In the genomic region with DNA sequence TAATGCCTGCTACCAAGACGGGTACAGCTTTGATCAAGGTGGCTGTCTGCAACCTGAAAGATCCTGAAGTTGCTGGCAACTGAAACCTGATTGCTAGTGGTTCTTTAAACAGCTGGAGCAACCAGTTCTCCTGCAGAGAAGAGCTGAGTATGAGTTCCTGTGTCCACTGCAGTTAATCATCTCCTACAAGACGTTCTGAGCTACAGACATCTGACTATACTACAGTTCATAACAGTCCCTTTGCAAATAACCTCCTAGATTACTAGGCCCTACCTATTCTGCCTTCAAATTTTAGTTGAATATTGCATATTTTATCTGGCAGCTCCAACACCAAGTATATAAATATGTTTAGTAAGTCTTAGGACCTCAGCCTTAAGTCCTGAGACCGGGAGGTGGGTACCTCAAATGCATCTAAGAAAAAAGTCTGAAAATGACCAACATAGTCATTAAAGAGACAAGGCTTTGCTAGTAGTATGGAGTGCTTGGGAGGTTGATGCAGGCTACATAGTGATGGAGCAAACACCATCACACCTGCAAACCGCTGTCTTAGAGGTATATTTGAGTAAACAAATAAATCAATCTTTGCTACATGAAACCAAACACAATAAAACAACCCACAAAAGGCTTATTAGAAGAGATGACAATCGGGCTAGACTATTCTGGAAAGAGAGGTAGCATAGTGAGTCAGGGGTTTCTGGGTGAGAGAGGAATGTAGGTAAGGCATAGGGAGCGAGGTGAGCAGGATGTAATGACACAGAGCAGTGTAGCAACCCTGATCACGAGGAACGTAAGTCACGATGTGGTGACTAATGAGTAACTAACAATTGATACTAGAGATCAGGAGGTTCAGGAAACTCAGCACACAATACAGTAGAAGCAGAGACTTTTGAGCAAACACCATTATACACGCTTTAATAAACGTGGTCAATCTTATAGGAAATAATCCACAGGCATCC, we compare ENCODE assay signal across 27 mouse cellular contexts. TPM values are rescaled to one million over a fixed set of nuclear protein-coding genes. Genes with fewer than 3 reads are reported as not detected.
DNase-seq lines count a peak whose midpoint lies in the region; ATAC-seq and TF ChIP-seq lines count a peak whose summit lies in the region.
"Had no signal": no experiment of that assay in that cellular context is flagged by ENCODE, and none has a peak within 500 bp of the region (broad histone marks: within the 10 kb centered on the region; RNA-seq: fewer than 3 reads in every experiment).

No protein-coding gene starts in this region.

- no peak for ATAC-seq in kidney, embryonic 16.5 days (ENCODE audit: low FRiP score, low TSS enrichment)
- ATAC-seq in Patski: peak; percentile 65
- ATAC-seq in intestine, embryonic 15.5 days: peak; percentile 90
- peak; percentile 69; the same call in 1 of the 2 replicates for ATAC-seq in stomach, embryonic 16.5 days (ENCODE audit: insufficient read depth, low FRiP score)
- ATAC-seq: forebrain, embryonic 15.5 days; hindbrain, embryonic 16.5 days had no signal

- no peak overlapping the region for H3K27ac ChIP-seq in kidney, embryonic 16.5 days (ENCODE audit: low read length)
- no peak overlapping the region for H3K27ac ChIP-seq in intestine, embryonic 15.5 days
- H3K27ac ChIP-seq in stomach, embryonic 16.5 days (ENCODE audit: low read length): no peak overlapping the region
- no peak overlapping the region for H3K27ac ChIP-seq in left cerebral cortex, adult 2 months
- H3K27ac ChIP-seq: embryonic facial prominence, embryonic 15.5 days; forebrain, embryonic 15.5 days had no signal

- no peak overlapping the region for H3K4me3 ChIP-seq in kidney, embryonic 16.5 days (ENCODE audit: low read length)
- H3K4me3 ChIP-seq in intestine, embryonic 15.5 days (replicated peaks): no peak overlapping the region
- no peak overlapping the region for H3K4me3 ChIP-seq in stomach, embryonic 16.5 days (replicated peaks; ENCODE audit: low read length)
- no peak overlapping the region for H3K4me3 ChIP-seq in left cerebral cortex, adult 2 months
- H3K4me3 ChIP-seq: embryonic facial prominence, embryonic 15.5 days; erythroblast, embryonic 14.5 days; forebrain, embryonic 15.5 days; heart, embryonic 12.5 days had no signal

- no peak for TF ChIP-seq CTCF in Patski (IDR thresholded peaks at IDR 0.05)
- no peak for TF ChIP-seq CTCF in left cerebral cortex, adult 2 months (IDR thresholded peaks at IDR 0.05)

- H3K9ac ChIP-seq in kidney, embryonic 16.5 days (replicated peaks; ENCODE audit: low read length): no peak overlapping the region
- no peak overlapping the region for H3K9ac ChIP-seq in intestine, embryonic 15.5 days
- no peak overlapping the region for H3K9ac ChIP-seq in stomach, embryonic 16.5 days (ENCODE audit: low read length)
- H3K9ac ChIP-seq: embryonic facial prominence, embryonic 15.5 days; forebrain, embryonic 15.5 days; heart, embryonic 12.5 days had no signal

- CTCF ChIA-PET in Patski (lab: Charles Lee): no interaction called here

- in situ Hi-C loops in Patski (cut with MboI; ENCODE audit: low pct_unique_long_range_greater_than_20kb): no loop called here

- WGBS in kidney, embryonic 16.5 days: 78% methylated on average over 11 of the region's 11 CpGs
- WGBS in intestine, embryonic 15.5 days: 65% methylated on average over 11 of the region's 11 CpGs
- 65% methylated on average over 11 of the region's 11 CpGs for WGBS in stomach, embryonic 16.5 days

- peak; percentile 42 for DNase-seq in kidney, adult 9 months
- DNase-seq in Patski (ENCODE audit: low read depth, low spot score): no peak
- no peak for DNase-seq in left cerebral cortex, adult 2 months (ENCODE audit: extremely low spot score in 1 of 2, low spot score in 2 of 2)
- no peak for DNase-seq in embryo, embryonic 9.5 days (ENCODE audit: extremely low spot score)
- DNase-seq: adrenal gland, adult 2 months; adrenal gland, postnatal 25 days; cerebellum, adult 2 months; cerebellum, postnatal 10 days; gastrocnemius, postnatal 14 days had no signal

- no peaks in the 10 kb centered on the region for H3K36me3 ChIP-seq in kidney, embryonic 16.5 days (ENCODE audit: insufficient read depth, low read length)
- H3K36me3 ChIP-seq in intestine, embryonic 15.5 days: no peaks in the 10 kb centered on the region
- no peaks in the 10 kb centered on the region for H3K36me3 ChIP-seq in stomach, embryonic 16.5 days (ENCODE audit: control insufficient read depth, insufficient read depth, low read length)
- H3K36me3 ChIP-seq: embryonic facial prominence, embryonic 15.5 days; forebrain, embryonic 15.5 days; heart, embryonic 12.5 days had no signal

- H3K4me1 ChIP-seq in kidney, embryonic 16.5 days (ENCODE audit: insufficient read depth, low read length): no peaks in the 10 kb centered on the region
- no peaks in the 10 kb centered on the region for H3K4me1 ChIP-seq in intestine, embryonic 15.5 days (replicated peaks)
- no peaks in the 10 kb centered on the region for H3K4me1 ChIP-seq in stomach, embryonic 16.5 days (ENCODE audit: control insufficient read depth, insufficient read depth, low read length)
- H3K4me1 ChIP-seq: embryonic facial prominence, embryonic 15.5 days; forebrain, embryonic 15.5 days; heart, embryonic 12.5 days had no signal

- intact Hi-C loops in left cerebral cortex, adult 2 months (cut with DNase I): no loop called here

- no peaks in the 10 kb centered on the region for H3K9me3 ChIP-seq in kidney, embryonic 16.5 days (ENCODE audit: low read length)
- no peaks in the 10 kb centered on the region for H3K9me3 ChIP-seq in intestine, embryonic 15.5 days
- no peaks in the 10 kb centered on the region for H3K9me3 ChIP-seq in stomach, embryonic 16.5 days (replicated peaks; ENCODE audit: control insufficient read depth, low read length)
- H3K9me3 ChIP-seq: embryonic facial prominence, embryonic 15.5 days; forebrain, embryonic 15.5 days; heart, embryonic 12.5 days had no signal

- POLR2A ChIA-PET in Patski (lab: Charles Lee): no interaction called here

- no peaks in the 10 kb centered on the region for H3K27me3 ChIP-seq in kidney, embryonic 16.5 days (ENCODE audit: insufficient read depth, low read length)
- peaks cover 35% of the 10 kb centered on the region for H3K27me3 ChIP-seq in Patski
- H3K27me3 ChIP-seq in intestine, embryonic 15.5 days (replicated peaks): no peaks in the 10 kb centered on the region
- H3K27me3 ChIP-seq in stomach, embryonic 16.5 days (ENCODE audit: control insufficient read depth, insufficient read depth, low read length): no peaks in the 10 kb centered on the region
- H3K27me3 ChIP-seq: CH12.LX; embryonic facial prominence, embryonic 15.5 days; forebrain, embryonic 15.5 days; heart, embryonic 12.5 days had no signal

- no peak overlapping the region for H3K4me2 ChIP-seq in kidney, embryonic 16.5 days (replicated peaks; ENCODE audit: low read depth, low read length)
- H3K4me2 ChIP-seq in intestine, embryonic 15.5 days (replicated peaks): no peak overlapping the region
- H3K4me2 ChIP-seq in stomach, embryonic 16.5 days (ENCODE audit: low read depth, low read length): no peak overlapping the region
- H3K4me2 ChIP-seq: embryonic facial prominence, embryonic 15.5 days; forebrain, embryonic 15.5 days; heart, embryonic 12.5 days had no signal

RNA-seq across cellular contexts. Expression of a gene that starts 29.9 kb away (rescaled TPM):
- polyA plus RNA-seq in kidney, embryonic 16.5 days (2015; fragmentation: Nextera tagmentation; extraction: Ambion mirVana): 82.1 and 99.1 TPM in 2 replicates
- 61.1 TPM for polyA plus RNA-seq in Patski (2021)
- polyA plus RNA-seq in intestine, embryonic 15.5 days (2015; fragmentation: Nextera tagmentation; extraction: Ambion mirVana): 66.2 and 74.3 TPM in 2 replicates
- polyA plus RNA-seq in stomach, embryonic 16.5 days (2015; fragmentation: Nextera tagmentation; extraction: Ambion mirVana): 54.3 and 55.5 TPM in 2 replicates
- total RNA-seq in left cerebral cortex, adult 2 months (2021): 100 to 1,000 TPM; 123 to 124 TPM

RNA-seq across cellular contexts. Expression of a gene that starts 38.3 kb away (rescaled TPM):
- not detected in 2 replicates for polyA plus RNA-seq in kidney, embryonic 16.5 days (2015; fragmentation: Nextera tagmentation; extraction: Ambion mirVana)
- polyA plus RNA-seq in Patski (2021): not detected
- polyA plus RNA-seq in intestine, embryonic 15.5 days (2015; fragmentation: Nextera tagmentation; extraction: Ambion mirVana): not detected in 2 replicates
- not detected in 2 replicates for polyA plus RNA-seq in stomach, embryonic 16.5 days (2015; fragmentation: Nextera tagmentation; extraction: Ambion mirVana)
- total RNA-seq in left cerebral cortex, adult 2 months (2021): not detected
- total RNA-seq: adrenal gland, adult 2 months; adrenal gland, postnatal 25 days; CH12.LX; gastrocnemius, adult 18-20 months; gastrocnemius, postnatal 14 days; heart, adult 8-10 months; heart, postnatal 25 days had no signal
- polyA plus RNA-seq: adrenal gland, adult 2 months; cerebellum, adult 2 months; embryonic facial prominence, embryonic 11.5 days; embryonic facial prominence, embryonic 15.5 days; erythroblast, embryonic 14.5 days; forebrain, embryonic 11.5 days; forebrain, embryonic 15.5 days; frontal cortex, adult 2 months; gonadal fat pad, adult 2 months; heart, embryonic 12.5 days; heart, embryonic 16.5 days; hindbrain, embryonic 11.5 days; hindbrain, embryonic 16.5 days had no signal

RNA-seq across cellular contexts. Expression of a gene that starts 53.4 kb away (rescaled TPM):
- polyA plus RNA-seq in kidney, embryonic 16.5 days (2015; fragmentation: Nextera tagmentation; extraction: Ambion mirVana): not detected in 2 replicates
- polyA plus RNA-seq in Patski (2021): not detected
- 0.05 TPM in 1 of 2 replicates, not detected in the other for polyA plus RNA-seq in intestine, embryonic 15.5 days (2015; fragmentation: Nextera tagmentation; extraction: Ambion mirVana)
- not detected in 2 replicates for polyA plus RNA-seq in stomach, embryonic 16.5 days (2015; fragmentation: Nextera tagmentation; extraction: Ambion mirVana)
- not detected for total RNA-seq in left cerebral cortex, adult 2 months (2021)
- total RNA-seq: adrenal gland, adult 2 months; adrenal gland, postnatal 25 days; CH12.LX; gastrocnemius, adult 18-20 months; gastrocnemius, postnatal 14 days; heart, adult 8-10 months; heart, postnatal 25 days had no signal
- polyA plus RNA-seq: adrenal gland, adult 2 months; cerebellum, adult 2 months; embryonic facial prominence, embryonic 11.5 days; erythroblast, embryonic 14.5 days; forebrain, embryonic 11.5 days; forebrain, embryonic 15.5 days; frontal cortex, adult 2 months; gonadal fat pad, adult 2 months; heart, embryonic 12.5 days; heart, embryonic 16.5 days; hindbrain, embryonic 11.5 days; hindbrain, embryonic 16.5 days had no signal
